Mouse (Mus musculus) urinary bladder, postnatal 14 days (tissue): ENCODE results near the gene Gp5.

Experiments used
- DNase-seq: peaks from one replicate; pipeline ENCODE4 v3.0.0; 2021; ENCODE audit warnings: low spot score

Gp5 gene

DNA sequence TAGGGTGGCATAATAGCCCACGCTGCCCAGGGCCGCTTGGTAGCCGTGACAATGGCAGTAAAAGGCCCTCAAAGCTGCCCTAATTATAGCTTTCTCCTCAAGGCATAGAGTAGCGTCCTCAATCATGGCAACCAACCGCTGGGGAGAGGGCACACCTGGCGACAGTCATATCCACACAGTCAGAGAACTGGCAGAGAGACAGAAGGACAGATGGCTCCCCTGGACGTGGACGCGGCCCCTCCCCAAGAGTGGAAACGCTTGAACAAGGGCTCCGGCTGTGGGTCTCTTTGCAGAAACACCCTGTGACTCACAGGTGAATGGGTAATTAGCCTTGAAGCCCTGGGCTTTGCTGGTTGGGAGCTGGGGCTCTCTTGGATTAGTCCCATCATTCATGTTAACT, 32.2 kb downstream of the Gp5 start:
- no peak for DNase-seq

DNA sequence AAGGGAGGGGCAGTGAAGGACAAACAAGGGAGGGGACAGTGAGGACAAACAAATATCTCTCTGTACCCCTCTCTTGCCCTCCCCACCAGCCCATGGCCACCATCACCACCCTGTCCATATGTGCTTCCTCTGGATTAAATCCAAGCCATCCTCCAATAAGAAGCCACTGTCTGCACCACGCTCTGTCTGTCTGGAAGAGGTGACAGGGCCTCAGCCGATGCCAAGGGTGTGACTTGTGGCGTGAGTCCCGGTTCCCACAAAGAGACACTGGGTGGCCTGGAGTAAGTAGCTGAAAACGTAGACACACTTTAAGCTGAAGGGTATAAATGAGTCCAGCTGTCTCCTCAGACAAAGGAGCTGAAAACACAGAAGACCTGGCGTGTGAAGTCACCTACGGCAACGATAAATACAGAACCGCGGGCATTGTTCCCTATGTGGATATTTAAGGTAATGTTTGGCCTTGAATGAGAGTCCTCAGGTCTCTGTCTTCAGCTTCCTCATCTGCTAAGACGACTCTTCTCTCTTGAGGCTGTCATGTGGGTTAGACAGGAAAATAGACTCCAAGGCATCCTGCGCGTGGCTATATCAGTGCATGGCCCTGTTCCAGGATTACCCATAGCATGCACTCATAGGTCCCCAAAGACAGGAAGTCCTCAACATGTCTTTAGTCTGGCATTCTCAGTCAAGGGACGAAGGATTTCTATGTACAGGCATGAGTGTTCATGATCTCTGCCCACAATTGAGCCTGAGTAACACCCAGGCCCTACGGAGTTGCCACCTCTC, 34.8 kb downstream of the Gp5 start:
- no peak for DNase-seq

DNA sequence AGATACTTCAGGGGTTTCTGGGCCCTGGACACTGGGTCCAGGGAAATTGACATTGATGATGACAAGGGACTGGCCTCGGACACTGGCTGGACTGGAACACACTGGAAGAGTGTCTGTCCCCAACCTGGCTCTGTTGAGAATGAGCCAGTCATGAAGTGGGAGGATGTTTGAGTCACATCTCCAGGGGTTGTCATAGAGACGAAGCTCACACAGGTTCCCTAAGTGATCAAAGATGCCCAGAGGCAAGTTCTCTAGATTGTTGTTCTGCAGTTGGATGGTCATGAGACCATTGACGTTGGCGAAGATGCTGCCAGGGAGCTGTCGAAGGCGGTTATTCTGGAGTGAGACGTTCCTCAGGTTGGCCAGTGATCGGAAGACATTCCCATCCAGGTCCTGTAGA, 37.5 kb downstream of the Gp5 start:
- DNase-seq = no peak

DNA sequence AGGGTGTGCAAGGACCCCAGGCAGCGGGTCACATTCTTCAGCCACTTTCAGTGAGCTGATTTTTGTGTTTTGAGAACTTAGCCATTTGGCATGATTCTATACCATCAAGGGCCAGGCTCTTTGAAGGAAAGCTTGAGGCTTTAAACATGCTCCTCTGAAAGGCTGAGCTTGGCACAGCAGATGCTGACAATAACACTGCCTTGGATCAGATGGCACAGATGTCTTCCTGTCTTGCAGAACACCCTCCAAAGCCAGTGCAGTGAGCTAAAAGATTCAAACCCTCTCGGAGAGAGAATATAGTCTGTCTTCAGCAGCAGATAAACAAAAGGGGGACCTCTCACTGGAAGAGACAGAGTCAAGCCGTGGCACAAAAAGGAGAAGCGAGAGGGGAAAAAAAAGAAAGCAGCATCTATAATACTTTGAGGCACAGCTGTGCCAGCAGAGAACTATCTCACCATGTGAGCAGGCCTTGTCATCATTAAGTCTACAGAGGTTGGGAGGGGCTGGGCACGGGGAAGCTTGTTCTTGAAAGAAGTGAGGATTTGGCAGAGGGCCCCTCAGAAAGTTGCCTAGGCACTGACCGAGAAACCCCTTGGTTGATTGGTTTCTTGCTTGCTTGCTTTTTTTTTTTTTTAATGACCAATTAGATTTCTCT, 38.5 kb downstream of the Gp5 start:
- DNase-seq = no peak

DNA sequence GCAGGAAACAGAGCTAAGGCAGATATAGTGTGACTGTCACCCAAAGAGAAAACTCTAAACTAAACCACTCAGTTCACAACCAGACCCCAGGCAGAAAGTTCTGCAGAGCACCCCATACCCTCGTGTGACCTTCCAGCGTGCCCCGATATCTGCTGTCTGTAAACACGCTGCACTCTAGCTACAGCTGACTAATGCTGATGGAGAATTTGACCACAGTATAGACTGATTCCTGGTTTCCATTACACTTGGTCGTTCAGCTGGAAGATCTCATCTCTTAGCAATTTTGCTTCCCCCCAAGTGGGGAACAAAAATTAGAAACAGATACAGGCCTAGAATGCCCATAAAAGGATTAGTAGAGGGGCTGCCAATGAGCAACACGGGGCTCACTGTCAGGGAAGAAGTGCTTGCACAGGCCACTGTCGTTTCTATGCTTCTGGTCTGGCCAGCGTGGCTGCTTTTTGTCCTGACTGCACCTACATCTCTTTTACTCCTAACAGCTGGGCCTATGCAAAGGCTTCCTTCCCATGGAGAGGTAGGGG, 39.3 kb downstream of the Gp5 start:
- DNase-seq = no peak

DNA sequence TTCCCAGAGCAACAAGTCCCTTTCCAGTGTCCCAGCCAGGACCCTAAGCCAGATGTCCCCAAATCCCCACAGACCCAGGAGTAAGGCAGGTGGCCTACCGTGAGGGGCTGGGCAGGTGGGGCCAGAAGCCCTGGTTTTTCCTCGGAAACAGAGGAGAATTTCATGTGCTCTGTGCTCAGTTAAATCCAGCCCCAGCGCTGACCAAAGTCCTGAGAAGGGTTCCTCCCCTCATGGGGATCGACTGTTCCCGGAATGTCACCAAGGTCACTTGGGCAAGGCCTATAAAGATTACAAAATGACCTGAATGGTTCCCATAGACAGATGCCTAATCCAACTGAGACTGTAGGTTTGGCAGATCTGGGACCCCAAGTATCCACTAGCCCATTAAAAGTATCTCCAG, 43.2 kb downstream of the Gp5 start, which contains the start of gene Cpn2:
Cpn2 (minus strand) TSS at position 141 of the 400 bp plus-strand sequence.
- DNase-seq = no peak

DNA sequence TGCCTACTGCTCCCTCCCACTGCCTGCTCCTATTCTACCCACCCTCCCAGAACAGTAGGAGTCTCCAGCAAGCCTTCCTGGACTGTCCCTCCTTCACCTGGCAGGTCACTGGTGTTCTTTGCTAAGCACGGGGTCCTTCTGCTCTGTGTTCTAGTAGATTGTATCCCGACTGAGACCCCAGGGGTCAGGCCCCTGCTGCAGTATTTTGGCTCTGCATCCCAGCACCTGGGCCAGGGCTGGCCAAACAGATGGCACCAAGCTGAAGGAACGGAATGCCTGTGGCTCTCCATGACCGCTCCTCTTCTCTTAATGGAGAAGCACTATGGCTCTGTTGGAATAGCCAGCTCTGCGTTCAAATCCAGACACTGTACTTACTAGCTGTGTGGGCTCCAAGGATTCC, 44.0 kb downstream of the Gp5 start:
- DNase-seq = no peak

DNA sequence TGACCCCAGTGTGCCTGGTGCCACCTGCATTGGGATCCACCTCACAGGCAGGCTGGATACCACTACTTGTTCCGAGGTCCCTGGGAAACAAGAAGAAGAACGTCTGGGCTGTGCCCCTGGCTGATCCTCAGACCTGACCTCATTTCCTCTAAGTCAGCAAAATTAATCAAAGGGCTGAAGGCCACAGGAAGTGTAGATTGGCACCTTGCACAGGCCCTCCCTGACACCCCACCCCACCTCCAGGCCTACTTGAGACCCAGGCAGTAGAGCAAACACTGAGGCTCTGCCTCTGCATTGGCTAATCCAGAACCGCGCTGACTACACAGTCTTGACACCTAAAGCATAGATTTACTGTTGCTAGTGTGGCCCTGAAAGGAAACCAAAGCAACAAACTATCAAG, 45.0 kb downstream of the Gp5 start:
- no peak for DNase-seq

DNA sequence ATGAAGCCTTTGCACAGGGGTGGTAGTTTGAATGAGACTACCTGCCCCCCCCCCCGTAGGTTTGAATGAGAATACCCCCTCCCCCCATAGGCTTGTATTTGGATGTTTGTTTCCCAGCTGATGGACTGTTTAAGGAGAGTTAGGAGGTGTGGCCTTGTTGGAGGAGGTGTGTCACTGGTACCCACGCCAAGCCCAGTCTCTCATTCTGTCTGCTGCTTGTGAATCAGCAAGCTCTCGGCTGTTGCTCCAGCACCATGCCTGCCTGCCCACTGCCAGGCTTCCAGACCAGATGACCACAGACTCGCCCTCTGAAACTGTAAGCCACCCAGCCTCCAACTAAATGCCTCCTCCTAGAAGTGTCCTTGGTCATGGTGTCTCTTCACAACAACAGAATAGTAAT, 47.4 kb downstream of the Gp5 start:
- no peak for DNase-seq

DNA sequence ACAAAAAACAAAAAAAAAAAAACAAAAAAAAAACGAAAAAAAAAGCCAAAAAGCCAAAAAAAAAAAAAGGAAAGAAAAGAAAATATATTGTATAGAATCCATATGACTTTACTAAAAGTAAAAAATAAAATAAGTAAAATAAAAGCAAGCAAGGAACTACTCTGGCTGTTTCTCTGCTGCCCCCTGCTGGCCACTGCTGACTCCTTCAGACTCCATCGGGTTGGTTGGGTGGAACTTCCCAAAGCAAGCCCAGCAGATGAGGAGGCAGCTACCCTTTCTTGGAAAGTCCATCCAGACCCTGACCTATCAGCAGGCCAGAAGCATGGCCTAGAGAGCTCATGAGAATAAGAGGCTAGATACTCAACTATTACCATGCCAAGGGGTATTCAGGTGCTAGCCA, 47.9 kb downstream of the Gp5 start:
- peak; percentile 74 for DNase-seq

DNA sequence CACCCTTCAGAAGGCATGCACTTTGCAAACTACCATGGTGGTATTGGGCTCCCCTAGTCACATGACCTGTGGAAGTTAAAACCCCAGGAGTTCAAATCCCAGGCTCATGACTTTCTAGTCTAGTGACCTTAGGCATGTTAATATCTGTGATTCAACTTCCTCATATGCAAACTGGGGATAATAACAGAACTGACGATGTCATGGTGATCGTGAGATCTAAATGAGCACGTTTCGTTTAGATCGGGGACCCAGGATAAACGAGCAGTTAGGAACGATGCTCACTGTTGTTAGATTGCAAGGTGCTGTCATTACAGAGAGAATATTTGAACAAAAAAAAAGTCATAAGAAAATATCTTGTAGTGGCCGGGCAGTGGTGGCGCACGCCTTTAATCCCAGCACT, 48.4 kb downstream of the Gp5 start:
- DNase-seq = no peak

DNA sequence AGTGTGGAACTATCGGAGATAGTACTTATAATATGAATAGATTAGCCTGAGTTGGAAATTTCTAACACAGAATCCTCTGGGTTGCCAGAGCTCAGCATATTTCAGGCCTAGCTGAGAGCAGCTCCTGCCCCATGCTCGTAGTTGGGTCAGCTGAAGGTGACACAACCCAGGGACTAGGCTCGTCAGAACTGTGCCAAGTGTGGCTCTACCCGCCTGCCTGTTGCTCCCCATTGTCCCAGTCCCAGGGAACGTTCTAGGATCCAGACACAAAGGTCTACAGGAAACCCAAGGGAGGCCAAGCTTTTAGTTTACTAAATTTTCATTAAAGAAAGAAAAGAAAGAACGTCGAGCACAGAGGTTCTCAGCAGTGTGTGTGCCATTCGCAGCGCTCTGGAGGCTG, 49.2 kb downstream of the Gp5 start:
- no peak for DNase-seq

DNA sequence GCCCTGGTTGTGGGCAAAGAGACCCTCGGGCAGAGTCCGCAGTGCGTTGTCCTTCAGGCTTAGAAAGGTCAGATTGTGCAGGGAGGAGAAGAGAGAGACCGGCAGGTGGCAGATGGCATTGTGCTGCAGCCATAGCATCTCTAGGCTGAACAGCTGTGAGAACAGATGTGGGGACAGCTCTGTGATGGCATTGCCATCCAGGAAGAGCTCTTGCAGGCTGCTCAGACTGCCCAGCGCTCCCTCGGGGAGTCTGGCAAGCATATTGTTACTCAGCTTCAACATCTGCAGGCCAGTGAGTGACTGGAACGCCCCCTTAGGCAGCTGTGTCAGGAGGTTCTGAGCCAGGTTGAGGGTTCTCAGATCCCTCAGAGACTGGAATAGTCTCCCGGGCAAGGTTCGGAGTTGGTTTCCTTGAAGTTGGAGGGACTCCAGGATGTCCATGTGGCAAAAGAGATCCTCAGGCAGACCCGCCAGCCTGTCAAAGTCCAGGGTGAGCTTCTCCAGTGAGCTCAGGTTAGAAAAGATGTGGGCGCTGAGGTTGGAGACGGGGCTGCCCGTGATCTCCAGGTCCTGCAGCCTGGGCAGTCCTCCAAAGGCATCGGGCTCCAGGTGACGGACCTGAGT, 50.5 kb downstream of the Gp5 start:
- DNase-seq = no peak

DNA sequence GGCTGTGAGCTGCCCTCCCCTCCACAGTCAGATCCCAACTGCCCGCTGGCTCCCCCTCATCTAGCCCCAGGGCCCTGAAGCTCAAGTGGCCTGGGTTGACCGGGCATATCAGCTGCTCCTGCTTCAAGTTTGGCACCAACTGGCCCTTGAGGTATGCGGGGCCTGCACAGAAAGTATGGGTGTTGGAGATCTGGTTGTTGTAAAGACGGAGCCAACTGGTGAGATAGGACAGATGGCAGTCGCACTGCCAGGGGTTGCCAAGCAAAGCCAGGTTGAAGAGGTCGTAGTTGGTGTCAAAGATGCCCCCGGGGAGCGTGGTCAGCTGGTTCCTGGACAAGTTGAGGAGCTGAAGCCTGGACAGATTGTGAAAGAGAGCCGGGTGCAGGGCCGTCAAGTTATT, 51.1 kb downstream of the Gp5 start:
- no peak for DNase-seq

DNA sequence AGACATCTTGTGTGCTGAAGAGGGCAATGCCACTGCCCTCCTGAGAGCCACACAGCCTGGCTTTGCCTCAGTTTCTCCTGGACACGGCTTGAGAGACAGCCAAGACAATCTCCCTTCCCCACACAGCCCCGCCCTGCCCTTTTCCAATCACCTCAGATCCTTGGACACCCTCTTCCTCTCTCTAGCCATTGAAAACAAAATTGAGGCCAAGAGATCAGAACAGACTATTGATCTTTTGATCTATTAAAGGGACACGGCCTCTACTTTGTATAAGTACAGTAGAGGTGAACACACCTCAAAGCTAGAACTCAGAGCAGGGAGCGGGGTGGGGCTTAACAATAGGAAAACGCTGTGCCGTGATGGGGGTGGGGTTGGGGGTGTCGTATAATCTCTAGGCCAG, 52.1 kb downstream of the Gp5 start:
- DNase-seq = no peak

DNA sequence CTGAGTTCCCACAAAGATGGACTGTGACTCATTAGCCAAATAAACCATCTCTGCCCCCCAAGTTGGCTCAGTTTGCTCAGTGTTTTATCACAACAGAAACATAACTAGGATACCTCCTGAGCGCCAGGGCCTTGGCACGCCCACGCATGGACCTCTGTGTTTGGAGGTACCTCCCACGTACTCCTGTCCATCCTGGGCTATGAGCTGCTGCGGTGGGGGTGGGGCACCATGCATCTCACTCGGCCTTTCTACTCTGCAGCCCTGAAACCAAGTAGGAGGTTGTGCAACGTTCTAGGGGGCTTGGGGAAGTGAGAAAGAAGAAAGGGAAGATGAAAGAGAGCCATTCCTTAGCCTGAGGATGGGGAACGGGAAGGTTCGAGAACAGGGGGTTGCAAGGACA, 52.9 kb downstream of the Gp5 start:
- DNase-seq = no peak
